Mouse (Mus musculus): ENCODE results near the gene Nanos1.

Gene Nanos1

DNA sequence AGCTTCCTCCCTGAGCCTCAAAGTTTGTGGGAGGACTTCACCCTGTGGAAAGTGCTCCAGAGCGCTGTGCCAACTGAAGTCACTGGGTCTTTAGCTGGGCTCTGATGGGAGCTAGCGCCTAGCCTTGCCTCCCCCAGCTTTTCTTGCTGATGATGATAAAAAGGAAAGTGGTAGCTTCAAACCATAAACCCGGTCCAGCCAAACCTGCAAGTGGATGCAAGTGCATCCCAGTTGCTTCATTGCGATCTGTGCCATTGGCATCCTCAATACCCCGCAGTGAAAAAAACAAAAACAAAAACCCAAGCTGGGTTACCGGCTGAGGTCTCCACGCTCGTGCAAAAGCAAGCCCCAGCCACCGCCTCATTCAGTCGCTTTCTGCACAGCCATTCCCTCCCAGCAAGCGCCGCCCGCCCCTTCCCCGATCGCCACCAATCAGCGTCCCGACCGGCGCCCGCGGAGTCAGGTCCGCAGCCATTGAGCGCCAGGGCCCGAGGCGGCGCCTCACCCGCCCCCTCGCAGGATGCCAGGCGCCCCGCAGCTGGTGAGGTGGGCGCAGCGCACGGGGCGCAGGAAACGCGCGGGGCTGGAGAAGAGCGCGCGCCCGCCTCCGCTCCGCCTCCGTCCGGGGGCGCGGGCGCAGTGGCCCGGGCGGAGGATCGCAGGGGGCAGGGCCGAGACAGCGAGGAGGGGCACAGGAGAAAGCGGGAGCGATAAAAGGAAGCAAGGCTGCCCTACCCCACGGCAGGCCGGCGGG lies at the start of gene Nanos1:
Gene Nanos1, plus strand, starts transcription at position 550 of the 754 bp plus-strand sequence.
- peak; percentile 88 for DNase-seq

- DNase-seq, result no peak
Measured at GRCm38 (mm10) chr19:60709193-60709900, 46.4 kb upstream of the Nanos1 start.

DNA sequence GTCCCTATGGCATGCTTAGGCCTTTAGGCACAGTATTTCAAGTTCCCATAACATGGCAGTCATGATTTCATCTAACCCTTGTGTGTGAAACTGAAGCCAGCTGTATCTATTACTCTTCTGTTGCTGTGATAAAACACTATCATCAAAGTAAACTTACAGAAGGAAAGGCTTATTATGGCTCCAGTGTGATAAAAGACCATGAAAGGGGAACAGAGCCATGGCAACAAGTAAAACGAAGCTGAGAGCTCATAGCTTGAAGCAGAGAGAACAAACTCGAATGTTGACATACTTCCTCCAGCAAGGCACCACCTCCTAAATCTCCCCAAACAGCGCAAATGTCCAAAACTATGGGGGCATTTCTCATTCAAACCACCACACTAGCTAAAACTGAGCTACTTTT lies 45.6 kb upstream of the Nanos1 start:
- no peak for DNase-seq

DNA sequence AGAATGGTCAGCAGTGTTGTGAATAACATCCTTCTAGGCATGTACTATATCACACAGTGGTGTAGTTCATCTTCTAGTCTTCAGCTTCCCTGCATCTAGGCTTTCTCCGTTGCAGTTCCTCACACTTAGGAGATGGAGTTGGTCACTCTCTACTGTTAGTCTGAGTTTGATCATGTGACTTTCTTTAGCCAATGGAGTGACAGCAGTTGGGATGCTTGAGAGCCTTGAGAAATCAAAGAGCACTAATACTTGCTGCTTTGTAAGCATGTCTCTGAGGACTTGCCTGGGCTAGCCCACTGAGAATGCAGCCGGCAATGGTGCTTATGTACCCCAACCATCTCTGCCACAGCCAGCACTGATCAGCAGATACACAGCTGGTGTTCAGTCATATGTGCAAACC lies 43.2 kb upstream of the Nanos1 start:
- no peak for DNase-seq

DNA sequence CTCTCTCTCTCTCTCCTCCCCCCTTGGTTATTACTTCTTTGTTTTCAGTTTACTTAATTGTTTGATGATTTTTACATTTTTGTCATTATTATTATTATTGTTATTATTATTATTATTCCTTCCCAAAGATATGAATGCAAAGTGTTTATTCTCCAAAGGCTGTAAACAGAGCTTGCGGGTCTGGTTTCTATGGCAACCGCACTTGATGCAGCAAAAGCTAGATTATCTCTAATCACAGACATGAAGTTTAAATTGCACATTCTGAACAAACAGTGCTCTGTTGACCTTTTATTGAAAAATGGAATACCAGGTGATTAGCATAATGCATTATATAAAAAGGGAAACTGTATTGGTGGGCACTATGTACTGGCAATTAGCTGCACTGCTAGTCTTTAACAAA lies 39.4 kb upstream of the Nanos1 start:
- no peak for DNase-seq

DNA sequence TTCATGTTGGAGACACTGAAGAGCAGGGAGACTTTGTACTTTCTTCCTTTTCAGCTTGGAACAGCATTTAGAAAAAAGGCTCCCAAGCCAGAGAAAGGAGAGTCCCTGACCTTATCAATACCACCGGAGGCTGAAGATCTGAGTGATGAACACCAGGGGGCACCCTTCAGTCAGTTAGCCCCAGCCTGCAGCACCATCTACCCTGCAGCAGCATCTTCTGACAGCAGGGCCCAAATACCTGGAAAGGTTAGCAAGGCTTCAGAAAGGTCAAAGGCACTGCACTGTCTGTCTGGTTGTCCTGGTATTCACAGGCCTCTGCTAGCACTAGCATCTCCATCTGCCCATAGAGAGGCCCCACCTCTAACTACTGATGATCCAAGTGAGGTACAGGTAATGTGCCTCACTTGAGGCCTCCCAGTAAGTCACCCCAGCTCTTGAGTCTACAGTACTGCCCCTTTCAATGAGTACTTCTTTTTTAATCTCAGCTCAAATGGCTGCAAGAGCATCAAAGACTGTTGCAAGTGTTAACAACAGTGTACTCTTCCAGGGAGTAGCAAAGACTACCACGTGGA lies 25.4 kb upstream of the Nanos1 start:
- DNase-seq, result peak; percentile 32

DNA sequence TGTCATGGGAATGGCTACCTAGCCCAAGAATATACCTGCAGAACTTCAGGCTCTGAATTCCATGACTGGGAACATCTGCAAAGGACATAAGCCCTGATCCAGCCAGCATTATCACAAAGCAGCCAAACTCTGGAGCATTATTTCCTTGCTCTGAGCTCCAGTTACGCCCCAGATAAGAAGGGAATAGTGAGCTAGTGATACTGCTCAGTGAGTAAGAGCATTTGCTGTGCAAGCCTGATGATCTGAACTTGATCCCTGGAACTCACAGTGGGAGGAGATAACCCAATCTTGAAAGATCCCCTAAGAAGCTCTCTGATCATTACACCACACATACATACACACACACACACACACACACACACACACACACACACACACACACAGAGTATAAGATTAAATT lies 24.5 kb upstream of the Nanos1 start:
- no peak for DNase-seq

DNA sequence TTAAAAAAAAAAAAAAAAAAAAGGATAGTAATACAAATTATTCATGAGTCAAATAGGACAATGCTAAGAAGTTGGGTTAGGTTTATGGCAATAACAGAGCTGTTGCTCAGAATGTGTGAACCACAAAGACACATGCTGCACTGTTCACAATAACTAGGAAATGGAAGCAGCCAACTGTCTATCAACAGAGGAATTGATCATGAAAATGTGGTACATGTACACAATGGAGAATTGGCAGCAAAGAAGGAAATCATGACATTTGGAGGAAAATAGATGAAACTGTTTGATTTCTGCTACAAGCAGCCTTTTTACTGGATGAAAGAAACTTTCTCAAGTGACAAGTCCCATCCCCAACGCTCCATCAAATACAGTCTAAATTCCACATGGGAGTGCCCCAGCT lies 23.8 kb upstream of the Nanos1 start:
- DNase-seq, result no peak

DNA sequence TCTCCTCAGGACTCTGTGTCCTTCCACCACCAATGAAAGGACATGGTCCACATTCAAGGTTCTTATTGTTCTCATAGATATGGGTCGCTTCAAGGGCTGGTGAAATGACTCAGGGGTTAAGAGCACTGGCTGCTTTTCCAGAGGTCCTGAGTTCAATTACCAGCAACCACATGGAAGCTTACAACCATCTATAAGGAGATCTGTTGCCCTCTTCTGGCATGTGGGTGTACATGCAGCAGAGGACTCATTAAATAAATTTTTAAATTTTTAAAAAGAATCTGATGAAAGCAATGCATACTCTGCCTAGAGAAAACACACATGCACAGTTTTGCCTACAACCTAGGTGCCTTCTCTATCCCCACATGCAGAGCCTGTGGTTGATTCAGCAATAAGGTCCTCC lies 15.2 kb upstream of the Nanos1 start:
- no peak for DNase-seq

DNA sequence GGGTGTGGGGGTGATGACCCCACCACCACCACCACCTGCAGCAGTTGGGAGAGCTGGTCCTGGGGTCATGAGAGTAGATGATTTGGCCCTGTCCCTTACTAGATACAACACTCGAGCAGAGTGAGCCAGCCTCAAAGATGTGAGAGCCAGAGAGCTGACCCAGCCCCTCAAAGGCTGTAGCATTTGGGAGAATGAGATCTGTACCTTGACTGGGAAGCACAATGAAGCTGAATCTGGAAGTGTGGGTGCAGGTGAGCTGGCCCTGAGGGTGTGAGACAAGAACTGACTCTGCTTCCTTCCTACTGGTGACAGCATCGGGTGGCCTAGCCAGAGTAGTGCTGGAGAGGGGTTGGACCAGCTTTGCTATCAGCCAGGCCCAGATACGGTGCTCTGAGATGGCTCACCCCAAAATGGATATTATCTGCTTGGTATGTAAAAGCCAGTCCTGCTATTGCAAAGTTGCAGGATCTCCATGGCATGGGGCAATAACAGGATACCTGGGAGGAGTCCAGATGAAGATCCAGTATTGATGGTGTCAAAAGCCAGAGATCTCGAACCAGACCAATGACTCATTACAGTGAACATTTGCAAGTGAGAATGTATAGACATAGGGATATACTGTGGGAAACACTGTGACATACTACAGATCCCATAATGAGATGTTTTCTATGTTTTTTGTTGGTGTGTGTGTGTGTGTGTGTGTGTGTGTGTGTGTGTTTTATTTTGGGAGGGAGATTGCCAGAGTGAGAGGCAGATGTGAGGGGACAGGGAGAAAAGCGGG lies 11.8 kb upstream of the Nanos1 start:
- no peak for DNase-seq

- DNase-seq, result no peak
Measured at GRCm38 (mm10) chr19:60747801-60748200, 8.0 kb upstream of the Nanos1 start.

DNA sequence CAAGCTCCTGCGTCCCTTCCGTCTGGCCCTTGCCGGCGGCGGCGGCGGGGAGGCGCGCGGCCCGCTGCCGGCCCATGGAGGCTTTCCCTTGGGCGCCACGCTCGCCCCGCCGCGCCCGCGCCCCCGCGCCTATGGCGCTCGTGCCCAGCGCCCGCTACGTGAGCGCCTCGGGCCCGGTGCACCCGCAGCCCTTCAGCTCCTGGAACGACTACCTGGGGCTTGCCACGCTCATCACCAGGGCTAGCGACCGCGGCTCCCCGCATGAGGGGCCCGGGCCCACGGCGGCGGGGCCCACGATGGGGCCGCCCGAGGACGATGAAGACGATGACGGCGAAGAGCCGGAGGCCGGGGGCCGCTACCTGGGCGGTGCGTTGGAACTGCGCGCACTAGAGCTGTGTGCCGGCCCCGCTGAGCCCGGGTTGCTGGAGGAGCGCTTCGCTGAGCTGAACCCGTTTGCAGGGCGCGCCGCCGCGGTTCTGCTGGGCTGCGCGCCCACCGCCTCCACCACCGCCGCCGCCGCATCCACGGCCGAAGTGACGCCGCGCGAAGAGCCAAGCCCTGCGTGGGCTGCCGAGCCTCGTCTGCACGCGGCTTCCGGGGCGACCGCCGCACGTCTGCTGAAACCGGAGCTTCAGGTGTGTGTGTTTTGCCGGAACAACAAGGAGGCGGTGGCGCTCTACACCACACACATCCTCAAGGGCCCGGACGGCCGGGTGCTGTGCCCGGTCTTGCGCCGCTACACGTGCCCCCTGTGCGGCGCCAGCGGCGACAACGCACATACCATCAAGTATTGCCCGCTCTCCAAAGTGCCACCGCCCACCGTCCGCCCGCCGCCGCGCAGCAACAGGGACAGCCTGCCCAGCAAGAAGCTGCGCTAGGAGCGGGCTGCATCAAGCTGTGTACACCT lies 658 bp downstream of the Nanos1 start:
- DNase-seq, result peak; percentile 59

DNA sequence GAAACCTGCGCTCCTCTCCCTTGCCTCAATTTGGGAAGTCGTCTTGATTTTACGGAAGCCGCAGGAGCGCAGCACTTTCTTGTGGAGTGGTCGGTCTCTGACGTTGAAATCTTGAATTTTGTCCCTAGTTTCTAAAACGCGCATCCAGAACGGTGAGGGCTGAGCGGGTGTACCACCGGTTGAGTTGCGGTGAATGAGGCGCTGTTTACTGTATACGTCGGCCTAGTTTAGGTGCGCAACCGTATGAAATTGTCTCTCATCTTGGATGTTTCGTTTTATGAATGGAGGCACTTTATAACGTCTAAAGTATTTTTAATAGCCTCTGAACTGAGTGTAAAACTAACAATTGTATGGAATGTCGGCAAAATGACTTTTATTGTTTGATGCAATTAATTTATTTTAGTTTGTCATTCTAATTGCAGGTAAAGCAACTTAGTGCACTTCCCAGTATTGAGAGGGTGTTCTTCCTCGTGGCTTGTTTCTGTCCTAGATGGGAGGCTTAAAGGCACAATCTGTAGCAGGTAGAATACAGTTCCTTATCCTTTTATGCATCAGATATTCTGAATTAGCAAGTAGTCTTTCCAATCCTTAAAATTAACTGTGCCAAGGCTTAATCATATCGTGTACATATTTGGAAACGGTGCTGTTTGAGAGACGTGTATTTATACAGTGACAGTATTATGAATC lies 1.5 kb downstream of the Nanos1 start:
- DNase-seq, result no peak

DNA sequence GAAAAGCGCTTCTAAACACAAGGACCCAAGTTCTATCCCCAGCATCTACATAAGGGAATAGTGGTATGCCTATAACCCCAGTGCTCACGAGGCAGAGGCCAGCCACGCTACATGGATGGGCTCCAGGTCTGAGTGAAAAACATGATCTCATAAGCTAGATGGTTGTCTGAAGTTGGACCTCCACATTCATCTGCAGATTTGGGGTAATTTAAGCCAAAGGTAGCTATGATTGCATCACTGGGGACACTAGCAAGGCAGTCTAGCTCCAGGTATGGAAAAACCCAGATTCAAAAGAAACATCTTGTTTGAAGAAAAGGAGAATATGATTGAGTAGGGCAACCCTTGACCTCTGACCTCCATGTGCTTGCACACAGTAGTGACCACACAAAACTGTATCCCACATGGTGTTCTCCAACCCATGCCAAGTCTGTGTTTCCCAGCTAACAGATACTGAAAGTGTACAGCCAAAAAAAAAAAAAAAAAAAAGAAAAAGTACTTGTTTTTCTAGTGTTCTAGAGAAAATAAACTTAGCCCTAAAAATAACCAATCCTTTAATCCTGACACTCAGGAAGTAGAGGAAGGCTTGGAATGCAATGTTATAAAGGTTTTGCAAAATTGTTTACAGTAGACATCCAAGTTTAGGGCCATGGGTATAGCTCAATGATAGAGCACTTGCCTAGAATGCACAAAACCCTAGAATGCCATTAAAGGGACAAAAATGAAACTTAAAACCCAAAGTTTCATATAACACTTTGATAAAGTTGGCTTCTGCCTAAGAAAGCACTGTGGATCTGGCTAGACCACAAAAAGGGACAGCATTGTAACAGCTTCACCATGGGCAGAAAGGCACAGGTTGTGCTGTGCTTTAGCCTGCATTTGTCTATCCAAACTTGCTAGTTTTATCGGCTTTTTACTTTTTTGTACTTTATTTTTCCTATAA lies 3.4 kb downstream of the Nanos1 start:
- DNase-seq, result no peak

GRCm38 (mm10) chr19:60773366-60773765 lies 17.6 kb downstream of the Nanos1 start:
- DNase-seq, result no peak

- DNase-seq, result no peak
Measured at GRCm38 (mm10) chr19:60782034-60782433, 26.2 kb downstream of the Nanos1 start.

DNA sequence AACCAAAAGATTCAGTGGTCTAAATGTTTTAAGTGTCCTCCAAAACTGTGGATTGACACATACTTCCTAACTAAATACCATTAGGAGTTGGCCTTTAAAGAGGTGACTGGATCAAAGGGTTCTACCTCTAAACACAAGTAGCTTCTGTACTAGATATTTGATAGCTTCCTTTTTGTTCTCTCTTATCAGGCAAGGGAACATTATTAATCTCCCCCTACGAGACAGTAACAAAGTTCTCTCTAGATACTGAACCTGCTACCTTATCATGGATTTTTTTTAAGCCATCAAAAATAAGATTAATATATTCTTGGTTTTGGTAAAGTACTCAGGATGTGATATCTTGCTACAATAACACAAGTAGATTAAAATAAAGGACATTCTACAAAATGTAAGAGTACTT lies 28.9 kb downstream of the Nanos1 start:
- no peak for DNase-seq

- no peak for DNase-seq
Measured at GRCm38 (mm10) chr19:60787465-60788150, 31.8 kb downstream of the Nanos1 start.

DNA sequence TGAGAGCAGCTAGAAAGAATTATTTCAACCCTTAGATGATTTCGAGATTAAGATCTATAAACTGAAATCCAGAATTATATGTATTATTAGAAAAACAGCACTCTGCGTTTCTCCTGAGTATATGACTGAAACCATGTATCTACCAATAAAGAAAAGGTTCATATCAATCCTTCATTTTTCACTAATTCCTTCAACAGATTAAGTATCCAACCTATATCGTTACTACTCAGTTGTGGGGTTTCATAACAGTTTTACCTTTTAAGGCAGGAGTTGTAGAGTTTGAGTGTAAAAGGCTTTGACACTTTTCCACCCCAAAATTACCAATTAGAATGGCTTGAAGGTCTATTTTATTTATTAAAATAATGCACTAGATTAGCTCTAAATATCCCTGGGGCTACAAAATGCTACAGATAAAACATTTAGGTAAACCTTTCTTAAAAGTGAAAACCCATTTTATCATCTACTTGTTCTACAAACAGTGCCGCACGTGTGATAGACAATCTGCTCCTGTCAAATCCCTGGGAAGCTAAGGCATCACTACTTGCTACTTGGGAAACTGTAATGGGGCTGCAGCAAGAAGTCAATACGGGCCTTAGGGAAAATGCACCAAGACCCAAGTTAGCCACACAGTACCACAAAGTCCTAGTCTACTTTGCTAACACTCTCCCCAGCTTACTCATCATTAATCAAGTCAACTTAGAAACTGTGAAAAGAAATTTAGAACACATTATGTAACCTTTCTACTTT lies 32.6 kb downstream of the Nanos1 start:
- DNase-seq, result no peak

Measured in cerebellum, adult 8-10 months (tissue).